Mouse (Mus musculus): ENCODE results near the gene Gm17581.

Gm17581 gene

DNA sequence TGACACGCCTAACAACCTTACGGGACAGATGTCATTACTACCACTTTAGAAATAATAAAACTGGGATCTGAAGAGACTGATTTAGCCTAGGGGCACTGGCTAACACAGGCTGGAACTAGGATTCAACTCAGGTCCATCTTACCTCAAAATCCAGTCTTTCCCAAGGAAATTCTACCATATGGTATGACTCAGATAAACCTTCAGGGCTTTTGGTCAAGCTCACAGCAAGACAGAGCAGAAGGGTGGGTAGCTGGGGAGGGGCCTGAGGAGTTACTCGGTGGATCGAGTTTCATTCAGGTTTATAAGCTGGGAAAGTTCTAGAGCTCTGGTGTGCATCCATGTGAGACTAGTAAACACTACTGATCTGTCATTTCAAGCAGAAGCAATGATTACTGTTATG lies 46.5 kb downstream of the Gm17581 start:
- no peak for DNase-seq

DNA sequence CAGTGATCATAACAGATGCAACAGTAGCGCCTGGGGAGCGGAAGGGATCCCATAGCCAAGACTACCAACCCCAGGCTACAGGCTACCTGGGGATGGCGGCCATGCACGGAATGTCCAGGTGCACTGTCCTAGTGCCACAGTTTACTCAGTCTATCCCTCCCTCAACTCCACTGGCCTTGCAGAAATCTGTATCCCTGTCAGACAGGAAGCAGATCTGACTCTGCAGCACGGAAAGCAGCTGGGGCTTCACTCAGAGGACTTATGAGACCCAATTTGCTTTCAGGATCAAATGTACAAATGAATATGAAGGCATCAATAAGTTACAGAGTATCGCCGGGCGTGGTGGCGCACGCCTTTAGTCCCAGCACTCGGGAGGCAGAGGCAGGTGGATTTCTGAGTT lies 47.9 kb downstream of the Gm17581 start:
- DNase-seq = no peak

DNA sequence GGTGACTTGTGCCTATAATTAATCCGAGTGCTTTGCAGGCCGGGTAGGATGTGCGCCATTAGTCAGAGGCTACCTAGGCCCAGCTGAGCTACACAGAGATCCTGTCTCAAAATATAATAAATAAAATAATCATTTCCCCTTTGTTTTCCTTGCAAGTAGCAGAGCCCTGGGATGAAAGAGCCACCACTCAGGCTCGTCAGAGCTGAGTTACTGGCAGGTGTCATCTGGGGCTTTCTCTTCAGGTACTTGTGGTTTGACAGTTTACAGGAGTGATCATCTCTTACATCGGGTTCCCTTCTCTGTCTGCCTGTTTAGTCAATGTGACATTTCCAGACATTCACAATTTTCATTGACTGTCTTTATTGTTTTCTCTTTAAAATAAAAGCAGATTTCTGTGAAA lies 49.1 kb downstream of the Gm17581 start:
- DNase-seq = no peak

Measured in layer of hippocampus, adult 9-11 months (tissue).